20 mouse cellular contexts compared by ENCODE assay signal in genomic region chr10:76736764-76737163, GRCm38 (mm10).
"Had no signal": no experiment of that assay in that cellular context is flagged by ENCODE, and none has a peak within 500 bp of the region (broad histone marks: within the 10 kb centered on the region; RNA-seq: fewer than 3 reads in every experiment).

No protein-coding gene starts in this region.

- H3K27ac ChIP-seq: intestine, embryonic 15.5 days; kidney, embryonic 15.5 days; left cerebral cortex, adult 2 months; limb, embryonic 13.5 days; liver, embryonic 13.5 days; lung, embryonic 15.5 days; midbrain, embryonic 10.5 days; stomach, postnatal 0 days had no signal

- H3K36me3 ChIP-seq: intestine, embryonic 15.5 days; kidney, embryonic 15.5 days; limb, embryonic 13.5 days; liver, embryonic 13.5 days; lung, embryonic 15.5 days; midbrain, embryonic 10.5 days had no signal

- H3K27me3 ChIP-seq: intestine, embryonic 15.5 days; kidney, embryonic 15.5 days; limb, embryonic 13.5 days; liver, embryonic 13.5 days; lung, embryonic 15.5 days had no signal

- DNase-seq: kidney, adult 11 months; kidney, adult 8-10 months; kidney, postnatal 10 days; kidney, postnatal 36 days; layer of hippocampus, postnatal 36 days; liver; liver, embryonic 13.5 days; lung, postnatal 10 days; lung, postnatal 36 days; midbrain, embryonic 14.5 days; thymus, adult 2 months; thymus, postnatal 14 days had no signal

- H3K9me3 ChIP-seq: intestine, embryonic 15.5 days; limb, embryonic 13.5 days; liver, embryonic 13.5 days; lung, embryonic 15.5 days; midbrain, embryonic 10.5 days had no signal

- H3K4me3 ChIP-seq: intestine, embryonic 15.5 days; kidney, embryonic 15.5 days; left cerebral cortex, adult 2 months; limb, embryonic 13.5 days; liver, embryonic 13.5 days; lung, embryonic 15.5 days; megakaryocyte, embryonic 14.5 days; midbrain, embryonic 10.5 days had no signal
